Mouse (Mus musculus) stomach, embryonic 15.5 days (tissue): ENCODE data around the gene 1520401A03Rik. TPM values are rescaled to one million over a fixed set of nuclear protein-coding genes. Genes with fewer than 3 reads are reported as not detected.
A peak's percentile ranks its signal among the peaks of the same experiment; 100 is the strongest.

Source experiments
- ATAC-seq: fragments of 200-750 bp; cut with Nextera tagmentation; 2 replicates; pipeline ENCODE4 v1.8.0; 2017; ENCODE audit warnings: low read depth, moderate number of reproducible peaks, moderate TSS enrichment; ENCODE audit not compliant: insufficient read depth, low FRiP score
- H3K27ac ChIP-seq: fragments of 300-500 bp; sonication (generic); 2 replicates; pipeline ENCODE4 v1.5.1; 2015; ENCODE audit warnings: mild to moderate bottlenecking, inconsistent platforms
- H3K27me3 ChIP-seq: fragments of 300-500 bp; sonication (generic); replicated peaks from 2 replicates; pipeline ENCODE4 v1.6.1; 2015; ENCODE audit warnings: inconsistent platforms
- H3K36me3 ChIP-seq: fragments of 300-500 bp; sonication (generic); 2 replicates; pipeline ENCODE4 v1.6.1; 2015; ENCODE audit warnings: inconsistent platforms
- H3K4me1 ChIP-seq: fragments of 300-500 bp; sonication (generic); 2 replicates; pipeline ENCODE4 v1.6.1; 2015; ENCODE audit warnings: inconsistent platforms
- H3K4me2 ChIP-seq: fragments of 300-500 bp; sonication (generic); 2 replicates; pipeline ENCODE4 v1.6.1; 2015; ENCODE audit warnings: mild to moderate bottlenecking, inconsistent platforms
- H3K4me3 ChIP-seq: fragments of 300-500 bp; sonication (generic); replicated peaks from 2 replicates; pipeline ENCODE4 v1.5.1; 2015; ENCODE audit warnings: inconsistent platforms
- H3K9ac ChIP-seq: fragments of 300-500 bp; sonication (generic); 2 replicates; pipeline ENCODE4 v1.6.1; 2015; ENCODE audit warnings: inconsistent platforms
- H3K9me3 ChIP-seq: fragments of 300-500 bp; sonication (generic); 2 replicates; pipeline ENCODE4 v1.6.1; 2016; ENCODE audit warnings: inconsistent platforms
- WGBS: fragments of 180-500 bp; shearing (Covaris S2); methylation state at CpG from one replicate; pipeline ENCODE4 v1.1.7; 2015; 5-methylcytosine and 5-hydroxymethylcytosine counted together
- polyA plus RNA-seq: library from polyadenylated mRNA; unstranded; fragments of >200 nt; fragmentation: Nextera tagmentation; extraction: Ambion mirVana; gene quantifications from 2 replicates; pipeline ENCODE4 v1.2.1, GENCODE M21; 2015

The 1520401A03Rik gene
- polyA plus RNA-seq, 1 experiment from 2014 or later = 0.22 TPM

DNA sequence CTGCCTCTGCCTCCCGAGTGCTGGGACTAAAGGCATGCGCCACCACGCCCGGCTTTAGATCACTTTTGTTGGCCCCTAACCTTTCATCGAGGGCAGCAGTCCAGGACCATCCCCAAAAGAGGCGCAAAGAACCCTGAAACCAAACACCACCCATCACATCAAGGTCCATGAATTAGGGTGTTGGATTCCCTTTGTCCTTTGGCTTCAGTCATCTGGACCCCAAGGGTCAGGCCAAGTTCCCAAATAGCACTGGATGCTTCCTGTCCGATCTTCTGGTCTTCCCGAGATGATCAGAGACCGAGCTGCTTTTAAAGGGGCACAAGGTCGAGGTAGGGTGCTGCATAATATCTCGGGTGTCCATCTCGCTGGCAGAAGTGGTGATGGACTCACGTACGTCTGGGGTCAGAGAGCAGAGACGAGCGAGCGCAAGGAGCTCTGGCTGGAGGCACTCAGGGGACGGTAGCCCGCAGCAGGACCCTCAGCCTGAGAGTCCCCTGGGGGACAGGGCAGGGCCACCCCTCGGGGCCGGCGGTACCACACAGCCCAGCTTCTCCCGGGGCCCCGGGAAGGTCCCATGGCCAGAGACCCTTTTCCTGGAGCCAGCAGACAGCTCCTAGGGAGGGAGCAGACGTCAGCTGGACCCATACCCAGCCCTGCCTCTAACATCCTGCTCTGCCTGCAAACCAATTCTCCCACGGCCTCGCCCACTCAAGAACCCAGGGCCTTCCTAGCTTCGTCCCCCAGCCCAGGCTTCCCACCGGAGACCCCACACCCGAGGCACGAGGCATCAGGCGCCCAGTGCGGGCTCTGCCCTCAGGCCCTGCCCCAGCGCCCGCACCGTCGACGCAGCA lies 19.0 kb upstream of the 1520401A03Rik start:
- ATAC-seq = no peak
- Histone ChIP-seq H3K27me3 (peaks cover 56% of the 10 kb centered on the region), H3K4me3 (no peak overlapping the region), H3K9ac (no peak overlapping the region), H3K4me2 (0 out of 2 replicates have a peak overlapping the region, but pooled peaks have one; percentile 40), H3K4me1 (peaks cover 41% of the 10 kb centered on the region), H3K36me3 (no peaks in the 10 kb centered on the region), H3K27ac (no peak overlapping the region), H3K9me3 (no peaks in the 10 kb centered on the region)
- 49% methylated on average over 38 of the region's 38 CpGs for WGBS

DNA sequence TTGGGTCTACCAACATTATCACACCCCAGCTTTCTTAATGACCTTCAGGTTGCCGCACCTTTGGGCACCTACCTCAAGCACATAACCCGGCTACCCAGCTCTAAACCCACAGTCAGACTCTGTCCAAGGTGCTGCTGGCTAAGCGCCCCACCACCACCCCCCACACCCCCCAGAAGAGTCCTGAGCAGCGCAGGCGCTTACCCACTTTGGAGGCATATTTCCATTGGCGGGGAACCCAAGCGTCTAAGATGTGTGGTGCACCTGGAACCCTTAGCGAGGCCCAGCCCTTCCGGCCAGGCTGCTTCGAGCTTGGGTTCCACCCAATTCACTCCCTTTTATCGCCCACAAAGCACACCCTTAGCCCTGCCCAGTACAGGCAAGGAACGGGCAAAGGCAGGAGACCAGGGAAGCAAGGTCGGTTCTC lies 18.0 kb upstream of the 1520401A03Rik start, which contains the start of gene Paqr4:
Gene Paqr4, minus strand, starts transcription at position 270 of the 424 bp plus-strand sequence.
- H3K4me1 ChIP-seq = peaks cover 32% of the 10 kb centered on the region
- no peaks in the 10 kb centered on the region for H3K9me3 ChIP-seq
- ATAC-seq = peak; percentile 56
- 7% methylated on average over 13 of the region's 13 CpGs for WGBS
- peak within 1 kb of the TSS; percentile 98 for H3K4me2 ChIP-seq
- H3K4me3 ChIP-seq = peak within 1 kb of the TSS; percentile 71
- peaks cover 46% of the 10 kb centered on the region for H3K27me3 ChIP-seq
- no peaks in the 10 kb centered on the region for H3K36me3 ChIP-seq
- peak within 1 kb of the TSS; percentile 35 for H3K9ac ChIP-seq
- peak within 1 kb of the TSS; percentile 67; the same call in 1 of the 2 replicates for H3K27ac ChIP-seq

DNA sequence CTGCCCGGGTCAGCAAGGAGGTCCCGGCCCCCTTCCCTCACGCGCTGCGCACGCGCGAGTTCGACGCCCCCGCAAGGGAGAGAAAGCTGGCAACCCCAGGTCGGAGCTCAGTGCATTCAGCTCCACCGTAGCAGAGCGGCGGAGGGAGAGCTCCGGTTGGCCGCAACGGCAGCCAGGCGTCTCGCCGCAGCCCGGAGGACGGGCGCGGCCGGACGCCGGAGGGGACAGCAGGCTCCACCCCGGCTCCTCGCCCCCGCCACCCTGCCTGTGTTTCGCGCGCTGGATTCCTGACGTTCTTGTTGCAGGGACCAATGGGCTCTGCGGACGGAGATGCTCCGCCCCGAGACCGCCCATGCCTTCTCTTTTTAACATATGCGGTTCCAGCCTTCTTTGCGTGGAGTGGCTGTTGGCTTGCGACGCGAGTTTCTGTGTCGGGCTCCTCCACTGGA lies 17.6 kb upstream of the 1520401A03Rik start:
- H3K27me3 ChIP-seq = peaks cover 43% of the 10 kb centered on the region
- H3K27ac ChIP-seq = peak overlapping the region; percentile 67; the same call in 1 of the 2 replicates
- peaks cover 27% of the 10 kb centered on the region for H3K4me1 ChIP-seq
- H3K4me3 ChIP-seq = peak overlapping the region; percentile 71
- H3K4me2 ChIP-seq = peak overlapping the region; percentile 98
- peak; percentile 86 for ATAC-seq
- H3K36me3 ChIP-seq = no peaks in the 10 kb centered on the region
- peak overlapping the region; percentile 35 for H3K9ac ChIP-seq
- WGBS = 0% methylated on average over 43 of the region's 46 CpGs
- H3K9me3 ChIP-seq = no peaks in the 10 kb centered on the region

DNA sequence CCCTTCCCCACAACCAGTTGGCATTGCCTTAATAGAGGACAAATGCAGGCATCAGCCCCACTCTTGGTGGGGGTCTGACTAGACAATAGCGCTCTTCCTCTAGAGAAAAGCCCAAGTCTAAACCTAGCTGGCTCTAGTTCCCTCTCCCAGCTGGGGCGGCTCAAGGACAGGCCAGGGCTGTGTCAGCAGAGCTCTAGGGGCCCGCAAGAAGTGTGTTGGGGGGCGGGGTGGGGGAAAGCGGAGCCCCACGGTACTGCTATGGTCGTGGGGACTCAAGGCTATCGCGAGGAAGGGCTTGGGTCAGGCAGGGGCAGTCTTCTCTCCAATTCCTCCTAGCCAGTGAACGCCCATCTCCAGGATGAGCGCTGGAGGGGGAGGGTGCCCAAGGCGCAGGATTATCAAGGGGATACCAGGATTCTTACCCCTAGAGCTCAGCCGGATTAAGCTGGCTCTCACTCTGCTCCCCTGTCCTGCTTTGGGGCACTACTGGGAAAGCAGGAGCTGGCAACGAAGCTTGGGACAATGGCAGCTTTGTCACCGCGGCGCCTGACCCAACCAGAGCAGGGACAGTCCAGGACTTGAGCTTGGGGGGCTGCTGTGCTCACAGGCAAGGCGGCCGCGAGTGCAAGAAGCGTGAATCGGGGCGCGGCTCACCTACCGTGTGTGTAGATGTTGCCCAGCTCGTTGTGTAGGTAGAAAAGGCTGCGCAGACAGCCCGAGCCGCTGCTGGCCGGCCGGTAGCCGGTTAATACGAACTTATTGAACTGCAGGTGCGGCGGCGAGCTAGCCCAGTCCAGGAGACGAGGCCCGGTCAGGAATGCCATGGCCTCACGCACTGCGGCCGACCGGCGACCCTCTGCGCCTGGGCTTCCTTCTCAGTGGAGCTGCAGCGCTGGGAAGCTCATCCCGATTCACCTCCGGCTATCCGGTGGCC lies 16.9 kb upstream of the 1520401A03Rik start:
- Histone ChIP-seq H3K27ac (peak overlapping the region; percentile 67; the same call in 1 of the 2 replicates), H3K4me1 (peaks cover 20% of the 10 kb centered on the region)

DNA sequence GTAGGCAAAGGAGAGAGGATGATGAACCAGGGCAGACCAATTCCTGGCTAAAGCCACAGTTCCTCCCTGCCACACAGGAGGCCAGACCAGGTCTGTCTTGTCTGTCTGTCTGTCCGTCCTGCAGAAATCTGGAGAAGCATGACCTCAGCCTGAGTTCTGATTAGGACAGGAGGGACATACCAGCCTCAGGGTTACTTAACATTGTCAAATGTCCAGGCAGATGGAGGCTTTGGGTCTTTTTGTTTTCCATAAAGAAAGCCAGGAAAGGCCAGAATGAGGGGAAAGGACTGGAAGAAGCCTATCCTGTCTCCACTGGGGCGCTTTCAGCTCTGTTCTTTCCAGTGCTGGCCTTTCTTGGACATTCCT lies 16.2 kb upstream of the 1520401A03Rik start:
- 51% methylated on average over 2 of the region's 2 CpGs for WGBS
- Histone ChIP-seq H3K9me3 (no peaks in the 10 kb centered on the region), H3K4me1 (peaks cover 20% of the 10 kb centered on the region), H3K4me3 (peak overlapping the region; percentile 71), H3K4me2 (peak overlapping the region; percentile 98), H3K27me3 (peaks cover 30% of the 10 kb centered on the region), H3K9ac (0 out of 2 replicates have a peak overlapping the region, but pooled peaks have one; percentile 4), H3K36me3 (no peaks in the 10 kb centered on the region), H3K27ac (no peak overlapping the region)
- ATAC-seq = no peak

More for the DNA sequence above, 16.9 kb upstream of the 1520401A03Rik start:
- under 1% methylated on average over 48 of the region's 48 CpGs for WGBS
- H3K9me3 ChIP-seq = no peaks in the 10 kb centered on the region
- H3K27me3 ChIP-seq = peaks cover 36% of the 10 kb centered on the region
- H3K9ac ChIP-seq = peak overlapping the region; percentile 35
- no peaks in the 10 kb centered on the region for H3K36me3 ChIP-seq
- peak overlapping the region; percentile 71 for H3K4me3 ChIP-seq
- H3K4me2 ChIP-seq = peak overlapping the region; percentile 98
- peak; percentile 9; the same call in 1 of the 2 replicates for ATAC-seq

DNA sequence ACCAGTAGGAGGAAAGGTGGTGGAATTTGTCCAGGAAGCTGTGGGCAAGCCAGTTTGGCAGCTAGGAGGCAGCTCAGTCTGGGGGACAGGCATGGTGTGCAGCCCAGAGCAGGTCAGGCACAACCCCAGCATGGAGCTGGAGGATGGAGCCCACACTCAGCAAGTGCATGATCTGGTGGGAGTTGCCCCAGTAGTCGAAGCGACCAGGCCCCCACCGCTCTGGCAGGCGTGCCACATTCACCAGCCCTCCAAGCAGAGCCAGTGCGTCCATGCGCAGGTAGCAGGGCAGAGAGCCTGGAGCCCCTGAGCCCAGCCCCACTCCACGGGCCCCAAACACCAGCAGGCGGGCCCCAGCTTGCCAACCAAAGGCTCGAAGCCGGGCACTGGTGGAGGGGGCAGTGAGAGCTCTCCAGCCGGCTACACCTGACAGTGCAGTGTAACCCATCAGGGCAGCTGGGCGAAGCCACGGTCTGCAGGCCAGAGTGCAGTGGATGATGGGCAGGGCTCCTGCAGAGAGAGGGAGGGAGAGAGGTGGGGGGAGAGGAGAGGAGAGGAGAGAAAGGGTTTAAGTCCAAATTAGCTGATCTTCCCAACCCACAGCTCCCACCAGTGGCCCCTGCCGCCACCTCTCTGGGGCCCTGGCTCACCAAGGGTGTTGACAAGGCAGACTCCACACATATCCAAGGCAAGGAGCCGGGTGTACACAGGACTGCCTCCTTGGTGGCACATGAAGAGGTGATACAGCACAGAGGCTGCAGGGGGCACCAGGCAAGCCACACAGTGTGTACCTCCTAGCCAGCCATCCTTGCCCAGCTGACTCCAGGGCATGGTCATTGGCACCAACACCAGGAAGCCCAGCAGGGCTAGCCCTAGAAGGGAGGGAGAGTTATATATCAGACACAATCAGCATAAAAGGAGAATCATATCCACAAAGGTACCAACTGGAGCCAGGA lies 15.2 kb upstream of the 1520401A03Rik start:
- peaks cover 20% of the 10 kb centered on the region for H3K27me3 ChIP-seq
- H3K27ac ChIP-seq = 0 out of 2 replicates have a peak overlapping the region, but pooled peaks have one; percentile 44
- H3K36me3 ChIP-seq = no peaks in the 10 kb centered on the region
- WGBS = 69% methylated on average over 15 of the region's 15 CpGs
- H3K9me3 ChIP-seq = no peaks in the 10 kb centered on the region
- no peak for ATAC-seq
- H3K4me1 ChIP-seq = peaks cover 20% of the 10 kb centered on the region
- H3K4me2 ChIP-seq = 0 out of 2 replicates have a peak overlapping the region, but pooled peaks have one; percentile 5
- no peak overlapping the region for H3K9ac ChIP-seq
- no peak overlapping the region for H3K4me3 ChIP-seq

DNA sequence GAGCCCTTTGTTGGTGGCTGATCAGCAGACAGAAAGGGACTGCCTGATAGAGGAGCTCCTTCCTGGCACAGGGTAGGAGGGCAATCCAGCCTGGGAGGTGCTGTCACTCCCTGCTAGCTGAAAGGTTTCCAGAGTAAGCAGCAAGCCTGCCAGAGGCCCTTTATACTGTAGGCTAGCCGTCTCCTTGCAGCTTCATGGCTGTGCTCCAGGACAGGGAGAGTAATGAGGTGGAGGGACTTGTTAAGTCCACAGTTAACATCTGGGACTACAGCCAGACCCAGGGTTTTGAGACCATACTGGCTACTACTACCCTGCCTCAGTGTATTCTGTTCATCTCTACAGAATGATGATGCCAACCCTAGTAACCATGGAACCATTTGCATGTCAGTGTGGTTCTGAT lies 11.8 kb upstream of the 1520401A03Rik start:
- 80% methylated on average over 1 of the region's 1 CpGs for WGBS
- Histone ChIP-seq H3K9ac (no peak overlapping the region), H3K27me3 (no peaks in the 10 kb centered on the region), H3K36me3 (no peaks in the 10 kb centered on the region), H3K27ac (no peak overlapping the region), H3K4me3 (no peak overlapping the region), H3K4me2 (no peak overlapping the region), H3K4me1 (peaks cover 5% of the 10 kb centered on the region; the same call in 1 of the 2 replicates), H3K9me3 (no peaks in the 10 kb centered on the region)
- ATAC-seq = no peak

DNA sequence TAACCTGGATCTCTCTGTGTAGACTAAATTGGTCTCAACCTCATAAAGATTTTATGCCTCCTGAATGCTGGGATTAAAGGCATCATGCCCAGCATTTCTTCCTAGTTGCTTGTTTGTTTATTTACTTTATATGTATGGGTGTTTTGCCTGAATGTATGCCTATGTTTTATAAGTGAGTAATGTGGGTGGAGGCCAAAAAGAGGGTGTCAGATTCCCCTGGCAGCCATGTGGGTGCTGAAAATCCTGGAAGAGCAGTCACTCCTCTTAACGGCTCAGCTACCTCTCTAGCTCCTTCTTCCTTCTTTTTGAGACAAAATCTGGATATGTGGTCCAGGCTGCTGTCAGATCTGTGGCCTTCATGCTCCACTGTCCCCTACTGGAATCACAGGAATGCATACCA lies 7.9 kb upstream of the 1520401A03Rik start:
- Histone ChIP-seq H3K9ac (no peak overlapping the region), H3K4me3 (no peak overlapping the region), H3K4me2 (no peak overlapping the region), H3K27ac (no peak overlapping the region), H3K4me1 (0 out of 2 replicates have a peak, but pooled peaks cover 3% of the 10 kb centered on the region), H3K27me3 (no peaks in the 10 kb centered on the region), H3K36me3 (no peaks in the 10 kb centered on the region), H3K9me3 (no peaks in the 10 kb centered on the region)
- ATAC-seq = no peak
- WGBS = 42% methylated on average over 1 of the region's 1 CpGs

DNA sequence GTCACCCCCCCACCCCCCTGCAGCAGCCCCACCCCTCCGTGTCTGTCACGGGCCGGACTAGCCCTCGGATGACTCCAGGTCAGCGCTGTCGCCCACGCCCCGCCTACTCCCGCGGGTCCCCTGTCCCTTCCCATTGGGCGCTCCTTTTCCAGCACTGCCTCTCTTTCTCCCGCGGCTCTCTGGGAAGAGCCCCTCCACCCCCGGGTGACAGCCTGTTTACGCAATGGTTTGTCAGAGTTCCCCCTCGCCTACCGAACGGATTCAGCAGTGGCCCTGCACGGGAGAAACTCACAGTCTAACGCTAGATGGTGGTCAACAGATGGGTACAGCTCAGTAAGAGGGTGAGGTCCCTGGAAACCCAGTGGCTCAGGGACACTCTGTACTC lies 4.2 kb upstream of the 1520401A03Rik start:
- H3K27me3 ChIP-seq = no peaks in the 10 kb centered on the region
- peak overlapping the region; percentile 93 for H3K27ac ChIP-seq
- peak; percentile 90 for ATAC-seq
- H3K4me3 ChIP-seq = peak overlapping the region; percentile 97
- H3K4me2 ChIP-seq = peak overlapping the region; percentile 65
- H3K4me1 ChIP-seq = 0 out of 2 replicates have a peak, but pooled peaks cover 3% of the 10 kb centered on the region
- no peaks in the 10 kb centered on the region for H3K9me3 ChIP-seq
- WGBS = under 1% methylated on average over 20 of the region's 20 CpGs
- H3K9ac ChIP-seq = peak overlapping the region; percentile 68
- no peaks in the 10 kb centered on the region for H3K36me3 ChIP-seq

DNA sequence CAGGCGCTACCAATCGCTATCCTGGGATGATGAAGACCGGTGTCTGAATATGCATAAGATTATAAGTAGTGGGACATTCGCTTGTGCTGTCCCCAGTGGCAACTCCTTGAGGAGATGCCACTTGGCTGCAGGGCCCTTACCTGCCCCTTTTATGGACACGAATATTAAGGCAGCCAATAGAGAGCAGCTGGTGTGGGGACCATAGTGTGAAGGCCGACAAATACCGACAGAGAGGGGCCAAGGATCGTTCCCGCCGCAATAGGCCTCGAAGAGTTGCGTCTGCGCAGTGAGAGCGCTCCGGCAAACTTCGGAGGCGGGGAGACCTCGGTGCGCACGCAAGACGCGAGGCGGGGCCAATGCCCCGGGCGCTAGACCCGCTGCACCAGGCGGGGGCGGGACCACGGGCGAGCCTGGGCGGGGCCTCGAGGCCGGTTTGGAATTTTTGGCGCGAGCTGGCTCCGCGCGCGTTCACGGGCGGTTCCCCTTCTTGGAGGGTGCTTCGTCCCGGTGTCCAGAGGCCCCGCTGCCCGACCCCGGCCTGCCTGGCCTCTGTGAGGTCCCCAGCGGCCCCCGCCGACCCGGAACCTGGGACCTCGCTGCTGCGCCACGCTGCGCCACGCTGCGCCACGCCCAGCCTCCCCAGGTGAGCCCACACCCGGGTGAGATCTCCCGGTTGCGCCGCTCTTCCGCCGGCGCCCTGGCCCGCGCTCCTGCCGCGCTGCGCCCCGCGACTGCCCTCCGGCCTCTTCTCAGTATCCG lies 3.6 kb upstream of the 1520401A03Rik start, which contains the start of gene Pkmyt1:
Gene Pkmyt1, plus strand, starts transcription at position 338 of the 759 bp plus-strand sequence.
- Histone ChIP-seq H3K36me3 (no peaks in the 10 kb centered on the region), H3K4me1 (0 out of 2 replicates have a peak, but pooled peaks cover 3% of the 10 kb centered on the region), H3K4me3 (peak within 1 kb of the TSS; percentile 97), H3K4me2 (peak within 1 kb of the TSS; percentile 65), H3K9ac (peak within 1 kb of the TSS; percentile 68), H3K27me3 (no peaks in the 10 kb centered on the region), H3K27ac (peak within 1 kb of the TSS; percentile 93), H3K9me3 (no peaks in the 10 kb centered on the region)
- peak; percentile 95 for ATAC-seq
- WGBS = under 1% methylated on average over 72 of the region's 73 CpGs
